Mouse (Mus musculus) left cerebral cortex, postnatal 36 days (tissue): ENCODE measurements around the gene Angptl2. TPM values are rescaled to one million over a fixed set of nuclear protein-coding genes. Genes with fewer than 3 reads are reported as not detected.
"Not testable (repeated sequence)": the region's sequence is repeated elsewhere in the genome, so short reads cannot be mapped to it uniquely, and the experiment has no call there.

Experiments
- DNase-seq, 2 experiments: peaks; one replicate each; pipeline ENCODE4 v3.0.0; 2021 to 2022; ENCODE audit warnings: low spot score in 2 of 2, mixed read lengths in 1 of 2
- intact Hi-C: fragments of 180-260 bp; cut with DNase I; formaldehyde crosslinking; loops from one replicate; pipeline ENCODE4 v1.15.1; 2025
- total RNA-seq, 2 experiments: library from RNA; stranded (reverse); gene quantifications; 2 replicates each; pipeline ENCODE4 v1.2.3; 2021

The Angptl2 gene
- total RNA-seq, 2 experiments from 2014 or later: 1.5 to 2.2 TPM

DNA sequence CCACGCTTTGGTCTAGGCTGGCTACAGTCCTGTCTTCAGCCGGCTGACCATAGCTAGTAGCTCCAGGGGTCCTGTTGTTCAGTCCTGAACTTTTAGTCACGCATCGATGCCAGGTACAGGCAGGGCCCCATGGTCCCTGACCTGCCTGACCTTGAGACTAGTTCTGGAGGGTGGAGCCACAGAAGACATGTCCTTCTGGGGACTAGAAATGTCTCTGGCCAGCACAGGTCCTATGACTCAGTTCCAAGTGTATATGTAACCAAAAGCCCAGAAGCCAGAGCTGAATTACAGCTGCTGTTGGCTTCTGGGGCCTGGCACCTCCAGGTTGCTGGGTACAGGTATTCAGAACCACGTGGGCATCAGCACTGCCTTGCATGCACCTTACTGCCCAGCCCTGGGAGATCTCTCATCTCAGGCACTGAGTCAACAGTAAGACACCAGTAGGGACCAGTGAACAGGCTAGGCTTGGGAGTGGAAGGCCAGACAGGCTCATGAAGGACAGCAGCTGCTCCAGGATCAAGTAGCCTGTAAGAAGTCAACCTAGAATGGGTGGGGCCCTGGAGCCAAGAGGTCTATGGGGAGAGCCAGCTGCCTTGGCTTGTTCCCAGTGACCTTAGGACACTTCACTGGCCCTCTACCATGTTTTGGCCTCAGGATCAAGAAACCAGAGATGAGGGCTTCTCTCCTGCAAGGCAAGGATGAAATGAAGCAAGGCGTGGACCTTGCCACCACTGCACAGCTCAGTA is 26.8 kb upstream of the Angptl2 start:
- no peak for DNase-seq

GRCm38 (mm10) chr2:33189976-33190375 is 25.9 kb upstream of the Angptl2 start:
- DNase-seq: no peak
- intact Hi-C loops: no loop called here

More for the DNA sequence above, 26.8 kb upstream of the Angptl2 start:
- intact Hi-C loops: no loop called here

GRCm38 (mm10) chr2:33200368-33201068 is 15.4 kb upstream of the Angptl2 start:
- intact Hi-C loops: no loop called here
- DNase-seq: no peak

- DNase-seq: no peak
- intact Hi-C loops: no loop called here
Observed at GRCm38 (mm10) chr2:33203284-33203683, 12.6 kb upstream of the Angptl2 start.

DNA sequence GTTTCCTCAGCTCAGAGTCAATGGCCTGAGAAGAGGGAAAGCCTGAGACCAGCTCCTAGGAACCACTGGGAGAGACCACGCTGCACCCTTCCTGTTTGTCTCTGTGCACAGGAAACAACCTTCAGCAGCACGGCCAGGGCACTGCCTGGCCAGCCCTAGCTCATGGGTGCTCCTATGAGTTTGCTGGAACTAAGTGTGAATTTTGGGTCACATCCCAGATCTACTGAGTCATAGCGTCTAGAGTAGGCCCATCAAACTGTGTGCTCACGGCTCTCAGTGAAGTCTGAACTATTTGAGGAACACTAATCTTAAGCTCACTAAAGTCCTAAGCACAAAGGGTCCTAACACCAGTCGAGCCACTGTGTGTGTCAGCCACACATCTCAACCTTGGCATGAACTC is 10.9 kb upstream of the Angptl2 start:
- DNase-seq: no peak
- intact Hi-C loops: no loop called here

- intact Hi-C loops: no loop called here
- no peak for DNase-seq
Observed at GRCm38 (mm10) chr2:33205939-33206525, 9.8 kb upstream of the Angptl2 start.

DNA sequence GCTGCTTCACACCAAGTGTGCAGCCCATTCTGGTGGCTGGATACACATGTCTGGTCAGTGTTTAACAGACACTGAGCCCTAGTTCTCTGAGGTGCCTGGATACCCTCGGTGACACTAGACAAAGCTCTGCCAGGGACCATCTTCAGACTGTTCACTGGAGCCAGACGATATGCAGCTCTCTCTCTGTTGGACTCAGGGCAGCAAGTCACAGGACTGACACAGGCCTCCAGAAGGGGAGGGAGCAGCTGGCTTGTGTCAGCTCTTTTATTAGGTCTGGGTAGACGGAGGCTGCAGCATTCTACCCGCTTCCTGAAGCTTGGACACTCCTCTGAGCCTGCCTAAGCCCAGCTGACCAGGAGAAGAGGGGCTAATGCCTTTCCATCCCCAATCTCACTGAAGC is 8.8 kb upstream of the Angptl2 start:
- no peak for DNase-seq
- intact Hi-C loops: no loop called here

DNA sequence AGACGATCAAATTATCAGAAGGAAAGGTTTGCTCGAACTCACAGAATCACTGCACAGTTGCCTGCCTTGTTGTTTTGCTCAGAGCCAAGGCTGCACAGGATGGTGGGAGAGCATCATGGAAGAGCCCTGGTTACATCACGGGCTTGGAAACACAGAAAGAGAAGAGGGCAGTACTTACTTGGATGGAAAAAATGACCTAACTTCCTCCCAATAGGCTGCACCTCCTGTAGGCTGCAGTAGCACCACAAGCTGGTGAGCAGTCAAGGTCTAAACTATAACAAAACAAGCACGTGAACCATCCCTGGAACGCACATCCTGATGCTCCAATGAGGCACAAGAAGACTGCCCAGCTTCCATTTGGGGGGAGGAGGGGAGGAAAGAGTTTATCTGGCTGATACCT is 7.7 kb upstream of the Angptl2 start:
- no peak for DNase-seq
- intact Hi-C loops: no loop called here

DNA sequence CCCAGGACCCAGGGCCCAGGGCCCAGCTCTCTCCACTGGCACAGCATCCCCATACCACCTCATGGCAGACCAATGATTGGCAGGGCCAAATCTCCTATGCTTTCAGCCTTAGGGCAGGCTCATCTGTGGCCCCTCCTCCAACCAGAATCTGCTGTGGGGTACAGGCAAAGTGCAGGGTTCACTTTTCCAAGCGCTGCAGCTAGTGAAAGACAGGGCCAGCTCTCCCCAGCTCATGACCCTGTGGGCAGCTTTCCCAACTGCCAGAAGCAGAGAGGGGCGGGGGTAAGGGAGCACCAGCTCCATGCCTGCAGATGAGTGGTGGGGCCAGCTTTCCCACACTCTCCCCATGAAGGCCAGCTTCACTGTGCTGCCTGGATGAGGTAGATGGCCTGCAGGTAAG is 5.0 kb upstream of the Angptl2 start:
- intact Hi-C loops: no loop called here
- DNase-seq: no peak

DNA sequence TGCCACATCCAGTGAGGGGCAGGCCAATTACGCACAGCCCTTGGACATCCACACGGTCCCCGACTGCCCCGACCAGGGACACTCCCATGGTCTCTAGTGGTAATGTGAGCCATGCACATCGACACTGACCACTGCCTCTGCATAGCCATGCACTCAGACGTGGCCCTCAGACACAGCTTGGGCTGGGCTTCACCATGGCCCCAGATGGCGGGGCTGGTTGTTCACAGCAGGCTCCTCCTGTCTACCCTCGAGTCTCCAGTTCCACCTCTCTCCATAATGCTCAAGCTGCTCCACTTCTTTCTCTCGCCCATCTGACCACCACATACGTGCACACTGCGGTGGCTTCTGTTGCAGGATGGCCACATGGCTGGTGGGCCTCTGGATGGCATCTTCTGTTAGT is 4.6 kb upstream of the Angptl2 start:
- DNase-seq, intact Hi-C loops: not testable (repeated sequence)

DNA sequence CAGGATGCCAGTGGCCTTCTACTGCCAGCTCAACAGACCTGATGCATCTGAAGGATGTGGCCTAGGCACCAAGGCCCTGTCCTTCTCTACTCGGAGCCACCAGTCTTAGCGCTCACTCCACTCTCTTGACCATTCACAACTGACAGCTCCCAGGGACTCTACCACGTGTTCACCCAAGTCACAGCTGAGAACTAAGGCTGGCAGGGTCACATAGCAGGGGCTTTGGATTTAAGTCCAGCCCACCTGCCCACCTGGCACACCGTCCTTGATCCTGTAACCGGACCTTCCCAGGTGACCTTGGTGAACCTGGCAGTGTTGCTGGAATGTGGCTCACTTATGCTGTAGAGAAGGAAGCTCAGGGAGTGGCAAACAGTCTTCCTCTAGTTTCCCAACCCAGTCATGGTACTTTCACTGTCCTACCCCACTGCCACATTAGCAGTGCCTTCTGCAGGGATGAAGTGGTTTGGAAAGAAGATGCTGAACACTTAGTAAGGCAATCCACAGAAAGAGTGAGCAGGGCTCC is 631 bp upstream of the Angptl2 start:
- intact Hi-C loops: loop anchor here (5.0 kb wide), 1 partner anchor 132 kb away; no protein-coding TSS in a partner anchor
- no peak for DNase-seq

- intact Hi-C loops: loop anchor here (5.0 kb wide), 1 partner anchor 130 kb away; no protein-coding TSS in a partner anchor
- no peak for DNase-seq
Observed at GRCm38 (mm10) chr2:33216645-33217424, 966 bp downstream of the Angptl2 start.

- DNase-seq: no peak
- intact Hi-C loops: loop anchor here (5.0 kb wide), 1 partner anchor 130 kb away; no protein-coding TSS in a partner anchor
Observed at GRCm38 (mm10) chr2:33217425-33217794, 1.5 kb downstream of the Angptl2 start.

DNA sequence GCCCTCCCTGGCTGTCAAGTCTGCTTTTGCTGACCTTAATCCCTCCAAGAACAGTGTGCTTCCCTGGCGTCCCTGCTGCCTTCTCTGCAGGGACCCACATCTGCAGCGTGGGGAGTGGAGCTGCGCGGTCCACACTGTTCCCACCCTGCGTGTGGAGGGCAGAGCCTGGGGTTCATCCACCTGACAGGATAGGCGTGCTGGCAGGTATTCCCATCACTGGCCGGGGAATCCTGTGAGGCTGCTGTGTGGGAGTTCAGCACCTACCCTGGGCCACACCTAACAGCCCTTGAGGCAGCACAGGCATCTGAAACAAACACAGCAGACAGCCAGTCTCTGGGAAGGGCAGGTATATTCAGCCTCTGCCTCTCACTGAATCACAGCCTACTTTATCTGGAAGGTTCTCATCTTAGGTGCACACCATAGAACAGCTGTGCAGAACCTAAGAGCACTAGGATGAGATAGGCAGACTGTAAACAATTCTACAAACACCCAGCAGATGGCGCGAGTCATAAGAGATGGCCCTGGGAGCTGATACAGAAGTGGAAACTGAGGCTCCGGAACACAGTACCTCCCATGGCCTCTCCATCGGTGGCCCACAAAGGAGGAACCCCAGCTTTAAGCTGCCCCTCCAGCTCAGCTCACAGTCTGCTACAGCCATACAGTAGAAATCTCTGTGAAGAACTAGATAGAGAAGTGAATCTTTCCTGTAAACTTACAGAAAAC is 3.2 kb downstream of the Angptl2 start:
- intact Hi-C loops: loop anchor here (5.0 kb wide), 1 partner anchor 128 kb away; no protein-coding TSS in a partner anchor
- no peak for DNase-seq

DNA sequence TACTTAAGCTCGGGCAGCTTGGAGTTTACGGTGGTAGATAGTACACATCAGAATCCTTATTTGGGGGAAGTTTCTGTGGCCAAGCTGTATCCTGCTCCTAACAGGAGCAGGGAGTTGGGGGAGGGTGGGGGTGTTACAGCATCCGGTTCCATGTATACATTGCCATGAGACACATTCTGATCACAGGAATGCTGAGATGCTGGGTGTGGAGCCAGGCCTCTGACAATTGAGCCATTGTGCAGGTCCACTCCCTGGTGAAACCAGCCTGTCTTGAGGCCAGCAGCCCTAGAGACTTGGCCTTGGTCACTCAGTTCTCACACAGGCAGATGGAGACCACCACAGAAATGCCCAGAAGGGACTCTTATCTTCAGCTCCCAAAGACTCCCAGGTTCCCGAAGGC is 3.8 kb downstream of the Angptl2 start:
- intact Hi-C loops: loop anchor here (5.0 kb wide), 1 partner anchor 128 kb away; no protein-coding TSS in a partner anchor
- no peak for DNase-seq

DNA sequence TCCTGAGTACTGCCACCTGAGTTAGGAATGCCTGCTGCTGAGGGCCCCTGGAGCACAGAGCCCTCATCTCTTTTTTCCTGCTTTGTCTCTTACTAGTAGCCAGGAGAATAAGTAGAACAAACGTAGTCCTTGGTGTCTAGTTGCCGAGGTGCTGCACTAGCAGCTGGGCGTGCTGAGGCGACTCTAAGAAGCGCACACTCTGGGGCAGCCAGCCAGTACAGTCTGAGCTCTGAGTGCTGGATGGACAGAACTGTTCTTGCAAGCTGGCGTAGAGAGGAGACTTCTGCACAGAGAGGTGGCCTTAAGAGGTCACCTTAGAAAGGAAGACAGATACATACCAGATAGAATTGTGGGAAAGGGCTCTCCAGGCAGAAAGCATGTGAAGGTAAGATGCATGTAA is 4.4 kb downstream of the Angptl2 start:
- DNase-seq: no peak
- intact Hi-C loops: no loop called here

- no peak for DNase-seq
- intact Hi-C loops: no loop called here
Observed at GRCm38 (mm10) chr2:33220674-33221338, 4.9 kb downstream of the Angptl2 start.

GRCm38 (mm10) chr2:33221339-33221900 is 5.6 kb downstream of the Angptl2 start:
- intact Hi-C loops: no loop called here
- peak; percentile 55 to 69 for DNase-seq
